Mouse (Mus musculus) retina, embryonic 14.5 days (tissue): ENCODE results near the gene Tspan18.

Experiments used
- DNase-seq: peaks from one replicate; pipeline ENCODE4 v3.0.0-alpha.2; 2015; ENCODE audit warnings: low spot score

Tspan18 gene

GRCm38 (mm10) chr2:93333817-93334731 lies at the start of gene Tspan18:
Gene Tspan18, minus strand, starts transcription at chr2:93334505.
- peak; percentile 85 for DNase-seq

- DNase-seq: no peak
These were observed 49.5 kb upstream of the Tspan18 start for GRCm38 (mm10) chr2:93383831-93384230.

- DNase-seq: no peak
These were observed 46.4 kb upstream of the Tspan18 start for GRCm38 (mm10) chr2:93380680-93381089.

GRCm38 (mm10) chr2:93377797-93378196 lies 43.5 kb upstream of the Tspan18 start:
- no peak for DNase-seq

GRCm38 (mm10) chr2:93377157-93377556 lies 42.9 kb upstream of the Tspan18 start:
- DNase-seq: no peak

- no peak for DNase-seq
These were observed 38.6 kb upstream of the Tspan18 start for GRCm38 (mm10) chr2:93372872-93373271.

GRCm38 (mm10) chr2:93372097-93372571 lies 37.8 kb upstream of the Tspan18 start:
- DNase-seq: no peak

- no peak for DNase-seq
These were observed 34.6 kb upstream of the Tspan18 start for GRCm38 (mm10) chr2:93368954-93369353.

GRCm38 (mm10) chr2:93367962-93368361 lies 33.7 kb upstream of the Tspan18 start:
- DNase-seq: peak; percentile 54

- no peak for DNase-seq
These were observed 31.1 kb upstream of the Tspan18 start for GRCm38 (mm10) chr2:93365411-93365810.

GRCm38 (mm10) chr2:93364951-93365350 lies 30.6 kb upstream of the Tspan18 start:
- no peak for DNase-seq

GRCm38 (mm10) chr2:93361454-93361853 lies 27.1 kb upstream of the Tspan18 start:
- no peak for DNase-seq

- no peak for DNase-seq
These were observed 26.0 kb upstream of the Tspan18 start for GRCm38 (mm10) chr2:93360310-93360709.

- DNase-seq: no peak
These were observed 23.1 kb upstream of the Tspan18 start for GRCm38 (mm10) chr2:93357391-93357790.

GRCm38 (mm10) chr2:93355845-93356244 lies 21.5 kb upstream of the Tspan18 start:
- DNase-seq: no peak

GRCm38 (mm10) chr2:93354621-93355020 lies 20.3 kb upstream of the Tspan18 start:
- DNase-seq: no peak

- DNase-seq: no peak
These were observed 19.4 kb upstream of the Tspan18 start for GRCm38 (mm10) chr2:93353725-93354124.

GRCm38 (mm10) chr2:93352915-93353685 lies 18.8 kb upstream of the Tspan18 start:
- DNase-seq: no peak

GRCm38 (mm10) chr2:93351352-93351751 lies 17.0 kb upstream of the Tspan18 start:
- DNase-seq: no peak

GRCm38 (mm10) chr2:93347018-93347417 lies 12.7 kb upstream of the Tspan18 start:
- DNase-seq: no peak

GRCm38 (mm10) chr2:93346609-93347008 lies 12.3 kb upstream of the Tspan18 start:
- no peak for DNase-seq

- DNase-seq: no peak
These were observed 11.5 kb upstream of the Tspan18 start for GRCm38 (mm10) chr2:93345663-93346268.
